Mouse (Mus musculus): ENCODE measurements at regions not wholly inside any gene's neighbourhood (a gene's known extent, or its start where the extent isn't known, plus 50 kb on each side); places are given as distances from the start of the nearest gene placed in this dataset.

DNA sequence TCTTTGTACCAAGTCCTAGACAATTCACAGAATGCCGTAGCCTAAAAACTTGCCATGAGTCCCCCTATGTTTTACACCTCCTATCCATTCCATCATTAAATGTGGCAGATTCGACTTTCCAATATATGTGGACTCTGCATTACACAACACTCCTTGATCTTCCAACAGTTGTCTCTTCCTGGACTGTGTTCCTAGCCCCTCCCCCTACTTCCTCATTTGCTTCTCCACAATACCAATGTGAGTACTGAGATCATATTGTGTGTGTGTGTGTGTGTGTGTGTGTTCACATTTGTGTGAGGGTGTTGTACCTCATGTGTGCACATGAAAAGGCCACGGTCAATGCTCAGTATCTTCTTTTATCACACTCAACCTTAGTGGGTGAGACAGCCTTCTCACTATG, 144.5 kb upstream of the Klf6 start:
- Histone ChIP-seq H3K4me1 (replicated peaks) (no peaks in the 10 kb centered on the region), H3K27ac (no peak overlapping the region), H3K9ac (replicated peaks) (no peak overlapping the region), H3K27me3 (no peaks in the 10 kb centered on the region), H3K9me3 (no peaks in the 10 kb centered on the region), H3K36me3 (no peaks in the 10 kb centered on the region), H3K4me3 (replicated peaks) (no peak overlapping the region), H3K4me2 (replicated peaks) (no peak overlapping the region)
- no peak for ATAC-seq
- 92% methylated on average over 3 of the region's 3 CpGs for WGBS

DNA sequence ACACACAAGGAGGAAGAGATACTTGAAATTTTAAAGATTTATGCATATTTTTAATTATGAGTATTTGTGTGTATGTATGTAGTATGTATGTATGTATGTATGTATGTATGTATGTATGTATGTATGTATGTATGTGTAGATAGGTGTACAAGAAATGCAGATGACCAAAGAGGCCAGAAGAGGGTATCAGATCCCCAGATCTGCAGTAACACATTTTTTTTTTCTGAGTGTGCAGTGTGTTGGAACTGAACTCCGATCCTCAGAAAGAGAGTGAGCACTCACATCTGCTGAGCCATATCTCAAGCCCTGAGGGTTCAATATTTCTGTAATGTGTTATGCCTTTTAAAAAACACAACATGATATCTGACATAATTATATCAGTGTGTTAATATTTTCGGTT, 138.0 kb upstream of the Klf6 start:
- no peaks in the 10 kb centered on the region for H3K27me3 ChIP-seq
- no peak overlapping the region for H3K27ac ChIP-seq
- H3K4me3 ChIP-seq (replicated peaks) = no peak overlapping the region
- no peaks in the 10 kb centered on the region for H3K36me3 ChIP-seq
- ATAC-seq = no peak
- no peak overlapping the region for H3K4me2 ChIP-seq (replicated peaks)
- H3K4me1 ChIP-seq (replicated peaks) = 0 out of 2 replicates have a peak, but pooled peaks cover 2% of the 10 kb centered on the region
- no peaks in the 10 kb centered on the region for H3K9me3 ChIP-seq
- 96% methylated on average over 2 of the region's 2 CpGs for WGBS
- no peak overlapping the region for H3K9ac ChIP-seq (replicated peaks)

DNA sequence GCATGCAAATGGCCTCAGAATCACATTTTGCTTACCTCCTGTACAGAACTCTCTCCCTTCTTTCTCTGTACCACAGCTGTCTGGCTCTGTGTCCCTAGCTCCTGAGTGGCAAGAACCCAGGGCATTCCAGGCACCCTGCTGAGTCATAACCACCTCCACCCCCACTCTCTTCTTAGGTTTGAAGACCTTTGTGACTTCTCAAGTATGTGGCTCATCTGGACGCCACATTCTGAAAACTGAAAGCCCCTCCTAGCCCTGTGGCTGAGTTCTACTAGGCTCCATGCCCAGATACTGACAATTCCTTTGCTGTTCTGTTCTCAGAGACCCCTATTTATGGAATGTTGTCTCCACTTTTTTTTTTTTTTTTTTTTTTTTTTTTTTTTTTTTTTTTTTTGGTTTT, 136.9 kb upstream of the Klf6 start:
- no peaks in the 10 kb centered on the region for H3K27me3 ChIP-seq
- peaks cover 12% of the 10 kb centered on the region for H3K4me1 ChIP-seq (replicated peaks)
- H3K9me3 ChIP-seq = no peaks in the 10 kb centered on the region
- WGBS = 92% methylated on average over 1 of the region's 1 CpGs
- H3K36me3 ChIP-seq = no peaks in the 10 kb centered on the region
- ATAC-seq = no peak
- no peak overlapping the region for H3K4me2 ChIP-seq (replicated peaks)
- no peak overlapping the region for H3K27ac ChIP-seq
- no peak overlapping the region for H3K4me3 ChIP-seq (replicated peaks)
- no peak overlapping the region for H3K9ac ChIP-seq (replicated peaks)

DNA sequence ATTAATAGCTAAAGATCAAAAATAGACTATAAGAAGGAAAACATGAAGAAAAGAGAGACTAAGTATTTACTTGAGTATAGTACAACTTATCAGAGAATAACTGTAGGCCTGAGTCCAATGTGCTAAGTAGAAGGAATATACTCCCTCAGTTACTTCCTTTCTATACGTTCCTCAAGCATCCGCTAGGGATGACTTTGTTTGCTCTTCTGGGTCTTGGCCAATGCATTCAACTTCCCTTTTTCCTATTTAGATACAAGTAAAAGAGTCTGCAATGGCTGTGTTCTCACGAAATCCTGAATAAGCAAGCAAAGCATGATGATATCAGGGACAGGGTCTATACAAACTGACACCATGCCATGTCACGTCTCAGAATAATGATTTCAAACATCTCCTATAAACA, 135.3 kb upstream of the Klf6 start:
- Histone ChIP-seq H3K9me3 (no peaks in the 10 kb centered on the region), H3K36me3 (no peaks in the 10 kb centered on the region), H3K4me2 (replicated peaks) (no peak overlapping the region), H3K4me3 (replicated peaks) (no peak overlapping the region), H3K27ac (no peak overlapping the region), H3K4me1 (replicated peaks) (peaks cover 16% of the 10 kb centered on the region), H3K9ac (replicated peaks) (no peak overlapping the region), H3K27me3 (no peaks in the 10 kb centered on the region)
- WGBS = 87% methylated on average over 4 of the region's 4 CpGs
- ATAC-seq = no peak

- no peak overlapping the region for H3K27ac ChIP-seq
- no peaks in the 10 kb centered on the region for H3K36me3 ChIP-seq
- no peak overlapping the region for H3K4me2 ChIP-seq (replicated peaks)
- 88% methylated on average over 1 of the region's 1 CpGs for WGBS
- no peak for ATAC-seq
- peaks cover 16% of the 10 kb centered on the region for H3K4me1 ChIP-seq (replicated peaks)
- no peak overlapping the region for H3K4me3 ChIP-seq (replicated peaks)
- H3K9me3 ChIP-seq = no peaks in the 10 kb centered on the region
- H3K27me3 ChIP-seq = no peaks in the 10 kb centered on the region
- H3K9ac ChIP-seq (replicated peaks) = no peak overlapping the region
Measured at GRCm38 (mm10) chr13:5726446-5726845, 134.8 kb upstream of the Klf6 start.

- WGBS = 87% methylated on average over 2 of the region's 2 CpGs
- H3K27me3 ChIP-seq = no peaks in the 10 kb centered on the region
- no peak for ATAC-seq
- H3K9ac ChIP-seq (replicated peaks) = no peak overlapping the region
- no peaks in the 10 kb centered on the region for H3K9me3 ChIP-seq
- peaks cover 16% of the 10 kb centered on the region for H3K4me1 ChIP-seq (replicated peaks)
- H3K4me2 ChIP-seq (replicated peaks) = no peak overlapping the region
- no peak overlapping the region for H3K27ac ChIP-seq
- no peaks in the 10 kb centered on the region for H3K36me3 ChIP-seq
- H3K4me3 ChIP-seq (replicated peaks) = no peak overlapping the region
Measured at GRCm38 (mm10) chr13:5728172-5728571, 133.1 kb upstream of the Klf6 start.

- Histone ChIP-seq H3K27me3 (no peaks in the 10 kb centered on the region), H3K27ac (no peak overlapping the region), H3K9me3 (no peaks in the 10 kb centered on the region), H3K4me3 (replicated peaks) (no peak overlapping the region), H3K4me1 (replicated peaks) (peaks cover 16% of the 10 kb centered on the region), H3K4me2 (replicated peaks) (no peak overlapping the region), H3K9ac (replicated peaks) (no peak overlapping the region), H3K36me3 (no peaks in the 10 kb centered on the region)
- WGBS = 3% methylated on average over 1 of the region's 1 CpGs
- peak; percentile 83 for ATAC-seq
Measured at GRCm38 (mm10) chr13:5728808-5729207, 132.5 kb upstream of the Klf6 start.

DNA sequence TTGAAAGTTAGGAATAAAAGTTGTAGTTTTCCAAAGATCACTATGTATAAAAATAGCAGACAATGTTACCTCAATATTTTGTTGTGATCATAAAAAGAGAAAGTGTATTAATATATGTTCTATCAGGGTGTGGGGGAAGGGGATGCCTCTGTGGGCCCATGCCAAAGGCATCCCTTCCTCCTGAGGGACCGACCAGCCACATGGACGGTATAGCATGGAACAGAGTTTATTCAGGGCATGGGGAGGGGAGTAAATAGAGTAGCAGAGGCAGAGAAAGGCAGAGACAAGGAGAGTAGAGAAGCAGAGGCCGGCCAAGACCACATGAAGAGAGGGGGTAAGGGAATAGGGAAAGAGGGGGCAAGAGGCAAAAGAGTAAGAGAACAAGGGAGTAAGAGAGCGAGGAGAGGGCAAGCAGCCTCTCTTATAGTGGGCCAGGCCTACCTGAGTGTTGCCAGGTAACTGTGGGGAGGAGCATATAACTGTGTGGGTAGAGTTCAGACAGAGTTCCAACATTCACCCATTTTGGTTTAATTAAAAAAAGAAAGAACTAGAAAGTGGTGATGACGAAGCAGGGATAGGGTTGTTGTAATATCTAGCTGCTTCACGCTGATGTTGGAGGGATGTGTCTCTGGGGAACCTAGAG, 131.7 kb upstream of the Klf6 start:
- Histone ChIP-seq H3K27me3 (no peaks in the 10 kb centered on the region), H3K36me3 (no peaks in the 10 kb centered on the region), H3K9me3 (no peaks in the 10 kb centered on the region), H3K9ac (replicated peaks) (no peak overlapping the region), H3K27ac (no peak overlapping the region), H3K4me2 (replicated peaks) (no peak overlapping the region), H3K4me3 (replicated peaks) (no peak overlapping the region), H3K4me1 (replicated peaks) (peaks cover 16% of the 10 kb centered on the region)
- WGBS = 63% methylated on average over 6 of the region's 6 CpGs
- ATAC-seq = peak; percentile 72

- 90% methylated on average over 1 of the region's 1 CpGs for WGBS
- ATAC-seq = no peak
- no peaks in the 10 kb centered on the region for H3K36me3 ChIP-seq
- H3K9me3 ChIP-seq = no peaks in the 10 kb centered on the region
- peaks cover 16% of the 10 kb centered on the region for H3K4me1 ChIP-seq (replicated peaks)
- H3K9ac ChIP-seq (replicated peaks) = no peak overlapping the region
- H3K4me3 ChIP-seq (replicated peaks) = no peak overlapping the region
- H3K4me2 ChIP-seq (replicated peaks) = no peak overlapping the region
- H3K27ac ChIP-seq = no peak overlapping the region
- no peaks in the 10 kb centered on the region for H3K27me3 ChIP-seq
Measured at GRCm38 (mm10) chr13:5732206-5732605, 129.1 kb upstream of the Klf6 start.

DNA sequence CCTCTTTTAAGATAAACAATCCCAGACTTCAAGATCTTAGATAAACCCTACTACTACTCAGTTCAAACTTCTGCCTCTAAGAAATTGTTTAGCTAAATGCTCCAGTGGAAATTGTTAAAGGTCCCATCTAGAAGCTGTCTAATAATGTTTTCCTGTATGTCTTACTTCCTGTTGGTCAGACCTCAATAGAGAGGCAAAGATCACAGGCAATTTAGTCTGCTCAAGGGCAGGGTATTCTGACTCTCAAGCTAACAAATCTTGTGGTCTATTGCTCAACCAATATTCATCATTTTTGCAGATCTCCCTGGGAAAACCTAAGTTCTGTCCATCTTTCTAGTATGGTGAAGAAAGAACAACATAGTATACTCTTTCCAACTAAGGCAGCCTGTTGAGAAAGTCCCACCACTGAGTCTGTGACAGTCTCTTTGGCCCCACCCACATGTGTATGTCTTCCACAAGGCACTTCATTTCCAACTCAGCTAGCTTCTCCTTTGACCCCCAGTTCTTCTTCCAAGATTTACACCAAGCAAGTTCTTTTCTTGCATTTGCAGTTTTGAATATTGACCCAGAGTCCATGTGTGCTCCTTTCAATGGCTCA, 126.2 kb upstream of the Klf6 start:
- Histone ChIP-seq H3K9me3 (no peaks in the 10 kb centered on the region), H3K27ac (no peak overlapping the region), H3K4me3 (replicated peaks) (no peak overlapping the region), H3K4me1 (replicated peaks) (no peaks in the 10 kb centered on the region), H3K36me3 (no peaks in the 10 kb centered on the region), H3K4me2 (replicated peaks) (no peak overlapping the region), H3K27me3 (no peaks in the 10 kb centered on the region), H3K9ac (replicated peaks) (no peak overlapping the region)
- ATAC-seq = no peak

GRCm38 (mm10) chr13:5736472-5736871, 124.8 kb upstream of the Klf6 start:
- Histone ChIP-seq H3K4me1 (replicated peaks) (no peaks in the 10 kb centered on the region), H3K4me2 (replicated peaks) (no peak overlapping the region), H3K36me3 (no peaks in the 10 kb centered on the region), H3K27me3 (no peaks in the 10 kb centered on the region), H3K27ac (no peak overlapping the region), H3K9ac (replicated peaks) (no peak overlapping the region), H3K4me3 (replicated peaks) (no peak overlapping the region), H3K9me3 (no peaks in the 10 kb centered on the region)
- WGBS = 92% methylated on average over 6 of the region's 6 CpGs
- no peak for ATAC-seq

DNA sequence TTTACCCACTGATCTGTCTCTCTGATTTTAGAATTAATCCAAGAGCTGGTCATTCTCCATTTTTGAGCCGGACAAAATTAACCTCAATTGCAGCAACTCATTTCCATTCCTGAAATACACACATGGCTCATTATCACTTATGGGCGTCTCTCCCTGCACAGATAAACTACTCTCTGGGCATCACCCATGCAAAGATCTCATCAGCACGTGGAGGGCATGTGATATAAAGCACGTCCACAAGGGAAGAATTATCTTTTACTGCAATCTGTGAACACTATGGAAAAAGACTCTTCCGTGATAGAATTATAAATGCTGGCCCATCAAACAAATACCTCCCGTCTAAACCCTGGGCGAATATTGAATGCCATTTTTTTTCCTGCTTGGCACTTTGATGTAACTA, 124.1 kb upstream of the Klf6 start:
- no peaks in the 10 kb centered on the region for H3K36me3 ChIP-seq
- no peak overlapping the region for H3K4me3 ChIP-seq (replicated peaks)
- no peaks in the 10 kb centered on the region for H3K4me1 ChIP-seq (replicated peaks)
- H3K9me3 ChIP-seq = no peaks in the 10 kb centered on the region
- no peak overlapping the region for H3K9ac ChIP-seq (replicated peaks)
- H3K27me3 ChIP-seq = no peaks in the 10 kb centered on the region
- no peak overlapping the region for H3K27ac ChIP-seq
- 84% methylated on average over 7 of the region's 7 CpGs for WGBS
- H3K4me2 ChIP-seq (replicated peaks) = no peak overlapping the region
- ATAC-seq = no peak

- no peak overlapping the region for H3K4me2 ChIP-seq (replicated peaks)
- no peaks in the 10 kb centered on the region for H3K36me3 ChIP-seq
- H3K27ac ChIP-seq = no peak overlapping the region
- 93% methylated on average over 1 of the region's 1 CpGs for WGBS
- no peaks in the 10 kb centered on the region for H3K9me3 ChIP-seq
- no peak overlapping the region for H3K4me3 ChIP-seq (replicated peaks)
- no peak for ATAC-seq
- H3K27me3 ChIP-seq = no peaks in the 10 kb centered on the region
- no peak overlapping the region for H3K9ac ChIP-seq (replicated peaks)
- H3K4me1 ChIP-seq (replicated peaks) = no peaks in the 10 kb centered on the region
Measured at GRCm38 (mm10) chr13:5740805-5741204, 120.5 kb upstream of the Klf6 start.
